Mouse (Mus musculus) fat pad, adult 2 months (tissue): ENCODE measurements around the gene Rem2.

Experiments used
- DNase-seq: peaks from one replicate; pipeline ENCODE4 v3.0.0-alpha.2; 2011; ENCODE audit warnings: low read depth, low spot score; ENCODE audit errors: extremely low read depth

The Rem2 gene

GRCm38 (mm10) chr14:54488350-54488749, 12.4 kb downstream of the Rem2 start:
- DNase-seq: no peak

- DNase-seq: no peak
Observed at GRCm38 (mm10) chr14:54492345-54493131, 16.6 kb downstream of the Rem2 start.

GRCm38 (mm10) chr14:54493236-54493635, 17.3 kb downstream of the Rem2 start:
- no peak for DNase-seq

GRCm38 (mm10) chr14:54494234-54494633, 18.3 kb downstream of the Rem2 start:
- DNase-seq: no peak

GRCm38 (mm10) chr14:54496706-54497105, 20.8 kb downstream of the Rem2 start:
- DNase-seq: no peak

- DNase-seq: no peak
Observed at GRCm38 (mm10) chr14:54499330-54499729, 23.4 kb downstream of the Rem2 start.

GRCm38 (mm10) chr14:54501365-54501764, 25.5 kb downstream of the Rem2 start:
- no peak for DNase-seq

- DNase-seq: no peak
Observed at GRCm38 (mm10) chr14:54503092-54503491, 27.2 kb downstream of the Rem2 start.

GRCm38 (mm10) chr14:54509774-54510173, 33.9 kb downstream of the Rem2 start:
- DNase-seq: no peak

- DNase-seq: no peak
Observed at GRCm38 (mm10) chr14:54516710-54517310, 40.9 kb downstream of the Rem2 start.

GRCm38 (mm10) chr14:54523600-54523999, 47.7 kb downstream of the Rem2 start:
- no peak for DNase-seq

GRCm38 (mm10) chr14:54527227-54528006, 51.5 kb downstream of the Rem2 start:
- DNase-seq: no peak

GRCm38 (mm10) chr14:54528007-54528393, 52.1 kb downstream of the Rem2 start:
- DNase-seq: no peak

GRCm38 (mm10) chr14:54528446-54529111, 52.7 kb downstream of the Rem2 start:
- DNase-seq: no peak
